Mouse (Mus musculus) gastrocnemius, postnatal 25 days (tissue): ENCODE data around the gene Gdpd2. TPM values are rescaled to one million over a fixed set of nuclear protein-coding genes. Genes with fewer than 3 reads are reported as not detected.

Experiments used
- DNase-seq: peaks from one replicate; pipeline ENCODE4 v3.0.0; 2022
- total RNA-seq, 2 experiments: library from RNA; stranded (reverse); gene quantifications; 1 replicate in 1 of 2; 2 replicates in 1 of 2; pipeline ENCODE4 v1.2.3; 2021

Gdpd2 gene
- total RNA-seq, 2 experiments from 2014 or later = not detected

- no peak for DNase-seq
These were observed 48.1 kb downstream of the Gdpd2 start for GRCm38 (mm10) chrX:100777655-100778234.

DNA sequence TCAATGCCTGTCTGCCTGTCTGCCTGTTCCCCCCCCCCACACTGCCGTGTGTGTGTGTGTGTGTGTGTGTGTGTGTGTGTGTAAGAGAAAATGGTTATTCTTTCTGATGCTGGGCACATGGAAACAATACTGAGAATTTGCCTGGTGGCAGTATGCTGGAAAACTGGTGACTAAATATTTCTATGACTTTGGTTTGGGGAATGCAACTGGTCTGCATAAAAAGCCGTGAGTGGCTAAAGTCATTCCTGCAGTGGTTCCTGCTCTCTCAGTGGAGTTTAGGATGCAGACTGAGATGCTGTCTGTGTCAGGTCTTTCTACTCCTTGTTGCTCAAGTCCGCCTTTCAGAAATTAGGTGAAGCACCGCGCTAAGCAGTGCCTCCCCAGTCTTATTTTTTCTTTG, 48.7 kb downstream of the Gdpd2 start:
- DNase-seq = no peak

Other genes with a start within 250 kb of the Gdpd2 start
- 10 to 100 TPM; 30.5 to 36.0 TPM for gene Igbp1, start 235.6 kb upstream of the Gdpd2 start, total RNA-seq
- under 1 TPM; 0.11 to 0.20 TPM for gene Dgat2l6, start 205.0 kb upstream of the Gdpd2 start, total RNA-seq
- gene Awat1, start 157.6 kb upstream of the Gdpd2 start, total RNA-seq = not detected
- gene P2ry4, start 135.0 kb upstream of the Gdpd2 start, total RNA-seq = not detected
- gene Arr3, start 124.4 kb upstream of the Gdpd2 start, total RNA-seq = not detected
- under 1 TPM; 0.15 to 0.46 TPM for gene Kif4, start 104.1 kb upstream of the Gdpd2 start, total RNA-seq
- 10 to 100 TPM; 16.6 to 16.7 TPM for gene Pdzd11, start 103.3 kb upstream of the Gdpd2 start, total RNA-seq
- gene Dlg3, start 37.8 kb downstream of the Gdpd2 start, total RNA-seq = 1 to 10 TPM; 1.1 TPM